Mouse (Mus musculus): Measurements from ENCODE around the gene Yif1a.

DNA sequence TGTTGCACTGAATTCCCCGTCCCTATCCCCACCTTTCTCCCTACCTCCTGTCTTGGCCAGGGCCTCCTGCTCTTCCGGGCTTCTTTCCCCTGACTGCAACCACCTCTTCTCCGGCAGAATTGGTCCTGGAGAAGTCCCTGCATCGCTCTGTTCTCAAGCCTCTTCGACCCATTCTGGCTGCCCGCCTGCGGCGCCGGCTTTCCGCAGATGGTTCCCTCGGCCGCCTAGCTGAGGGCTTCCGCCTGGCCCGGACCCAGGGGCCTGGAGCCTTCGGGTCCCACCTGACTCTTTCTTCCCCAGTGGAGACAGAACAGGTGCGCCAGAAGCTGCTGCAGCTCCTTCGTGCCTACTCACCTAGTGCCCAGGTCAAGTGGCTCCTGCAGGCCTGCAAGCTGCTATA, 35.5 kb upstream of the Yif1a start:
- TF ChIP-seq CTCF (IDR thresholded peaks at IDR 0.05), result no peak
- TF ChIP-seq EP300 (IDR thresholded peaks at IDR 0.05), result no peak
